Mouse (Mus musculus) forelimb bud, embryonic 11.5 days (tissue): ENCODE data around the gene Thbs4.

Experiments used
- DNase-seq: peaks from one replicate; pipeline ENCODE4 v3.0.0-alpha.2; 2012; ENCODE audit warnings: low read depth, low spot score

The Thbs4 gene

DNA sequence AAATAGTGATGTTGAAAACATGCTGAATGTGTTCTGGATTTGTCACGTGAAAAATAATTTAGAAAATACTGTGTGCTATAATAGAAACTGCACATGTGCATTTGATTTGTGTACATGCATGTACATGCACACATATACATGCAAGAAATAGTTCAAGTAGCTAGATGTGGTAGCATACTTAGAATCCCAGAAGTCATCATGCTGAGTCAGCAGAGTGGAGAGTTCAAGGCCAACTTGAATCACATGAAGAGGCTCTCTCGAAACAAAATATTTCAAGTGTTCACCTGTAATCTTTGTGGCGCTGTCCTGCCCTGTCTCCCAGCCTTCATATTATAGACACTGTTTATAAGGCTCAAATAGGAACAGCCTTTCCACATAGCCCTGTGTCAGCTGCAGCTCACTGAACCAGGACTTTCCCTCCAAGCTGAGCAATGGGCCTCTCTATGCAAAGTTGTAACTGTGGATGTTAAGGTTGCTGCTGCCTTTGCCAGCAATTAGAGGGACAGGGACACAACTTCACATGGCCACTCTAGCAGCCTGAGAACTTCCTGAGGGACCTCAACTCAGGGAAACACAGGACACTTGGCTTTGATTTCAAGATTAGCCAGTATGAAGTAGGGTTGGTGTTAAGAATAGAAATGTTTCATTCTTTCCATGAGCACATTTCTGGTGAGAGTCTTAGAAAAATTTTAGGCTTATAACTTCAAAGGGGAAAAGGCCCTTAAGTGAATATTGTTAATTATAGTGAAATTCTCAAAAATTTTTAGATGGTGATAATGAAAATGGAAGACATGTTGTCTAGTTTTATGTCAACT, 76.6 kb downstream of the Thbs4 start:
- DNase-seq, result no peak

DNA sequence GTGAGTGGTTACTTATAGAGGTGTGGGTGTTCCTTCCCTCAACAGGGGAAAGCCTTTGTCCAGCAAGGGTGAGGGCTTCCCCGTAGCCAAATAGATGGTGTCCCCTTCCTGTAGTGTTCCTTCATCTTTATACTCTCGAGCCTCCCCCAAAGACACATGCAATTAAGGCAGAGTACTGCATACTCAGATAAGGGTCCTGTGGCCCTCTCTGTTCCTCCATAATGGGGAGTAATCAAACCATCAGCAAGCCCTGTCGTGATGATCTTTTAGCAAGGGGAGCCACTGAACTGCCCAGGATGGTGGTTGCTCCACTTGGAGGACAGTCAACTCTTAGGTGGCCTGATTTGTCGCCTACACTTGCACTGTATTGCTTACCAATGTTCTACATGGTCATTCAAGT, 82.0 kb downstream of the Thbs4 start:
- no peak for DNase-seq

GRCm38 (mm10) chr13:92711821-92712220, 82.8 kb downstream of the Thbs4 start:
- DNase-seq, result no peak

GRCm38 (mm10) chr13:92710361-92710760, 84.3 kb downstream of the Thbs4 start:
- no peak for DNase-seq

- no peak for DNase-seq
These were observed 85.1 kb downstream of the Thbs4 start for GRCm38 (mm10) chr13:92709535-92709934.

- no peak for DNase-seq
These were observed 86.2 kb downstream of the Thbs4 start for GRCm38 (mm10) chr13:92708466-92708865.

GRCm38 (mm10) chr13:92707941-92708340, 86.7 kb downstream of the Thbs4 start:
- no peak for DNase-seq

DNA sequence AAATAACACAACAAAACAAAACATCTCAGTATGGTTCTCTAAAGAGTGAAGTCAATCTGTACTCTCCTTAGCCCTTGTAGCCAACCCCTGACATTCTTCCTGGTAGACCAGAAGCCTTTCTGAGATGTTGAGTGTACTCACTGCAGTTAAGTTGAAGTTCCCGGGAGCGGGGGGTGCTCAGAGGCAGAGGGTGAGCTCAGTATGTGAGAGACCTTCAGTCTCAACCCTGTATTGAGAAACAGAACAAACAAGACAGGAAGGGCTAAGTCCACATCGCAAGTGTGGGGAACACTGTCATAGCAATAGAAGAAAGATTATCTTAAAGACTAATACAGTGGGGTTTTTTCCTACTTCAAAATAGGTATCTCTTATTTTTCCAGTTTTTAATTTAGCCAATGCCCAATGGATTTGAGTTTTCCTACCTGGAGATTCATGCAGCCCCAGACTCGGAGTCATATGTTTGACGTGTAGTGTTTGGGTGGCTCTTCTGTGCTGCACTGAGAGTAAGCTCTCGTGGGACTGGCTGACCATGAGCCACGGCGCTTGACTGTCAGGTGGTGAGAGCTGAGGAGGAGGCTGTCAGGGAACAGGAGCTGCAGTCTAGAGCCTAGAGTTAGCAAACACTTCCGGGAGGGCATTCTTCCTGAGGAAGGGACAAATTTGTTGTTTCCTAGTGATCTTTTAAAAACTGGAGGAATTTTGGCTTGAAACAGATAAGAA, 88.1 kb downstream of the Thbs4 start:
- no peak for DNase-seq

GRCm38 (mm10) chr13:92705016-92705535, 89.5 kb downstream of the Thbs4 start:
- DNase-seq, result no peak

DNA sequence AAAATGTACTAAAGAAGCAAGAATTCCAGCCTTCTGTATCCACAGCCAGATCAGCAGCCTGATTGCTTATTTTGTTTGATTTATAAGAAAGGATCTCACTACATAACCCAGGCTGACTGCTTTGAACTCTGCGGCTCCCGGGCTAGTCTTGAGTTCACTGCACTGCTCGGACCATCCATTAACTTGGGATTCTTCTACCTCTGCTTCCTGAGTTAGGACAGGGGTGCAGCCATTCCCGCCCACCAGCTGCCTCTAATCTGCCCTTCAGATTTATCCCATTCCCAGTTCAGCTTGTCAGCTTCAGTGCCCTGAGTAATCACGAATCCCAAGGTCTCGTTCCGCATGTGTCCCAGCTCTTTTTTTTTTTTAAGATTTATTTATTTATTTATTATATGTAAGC, 90.4 kb downstream of the Thbs4 start:
- no peak for DNase-seq

DNA sequence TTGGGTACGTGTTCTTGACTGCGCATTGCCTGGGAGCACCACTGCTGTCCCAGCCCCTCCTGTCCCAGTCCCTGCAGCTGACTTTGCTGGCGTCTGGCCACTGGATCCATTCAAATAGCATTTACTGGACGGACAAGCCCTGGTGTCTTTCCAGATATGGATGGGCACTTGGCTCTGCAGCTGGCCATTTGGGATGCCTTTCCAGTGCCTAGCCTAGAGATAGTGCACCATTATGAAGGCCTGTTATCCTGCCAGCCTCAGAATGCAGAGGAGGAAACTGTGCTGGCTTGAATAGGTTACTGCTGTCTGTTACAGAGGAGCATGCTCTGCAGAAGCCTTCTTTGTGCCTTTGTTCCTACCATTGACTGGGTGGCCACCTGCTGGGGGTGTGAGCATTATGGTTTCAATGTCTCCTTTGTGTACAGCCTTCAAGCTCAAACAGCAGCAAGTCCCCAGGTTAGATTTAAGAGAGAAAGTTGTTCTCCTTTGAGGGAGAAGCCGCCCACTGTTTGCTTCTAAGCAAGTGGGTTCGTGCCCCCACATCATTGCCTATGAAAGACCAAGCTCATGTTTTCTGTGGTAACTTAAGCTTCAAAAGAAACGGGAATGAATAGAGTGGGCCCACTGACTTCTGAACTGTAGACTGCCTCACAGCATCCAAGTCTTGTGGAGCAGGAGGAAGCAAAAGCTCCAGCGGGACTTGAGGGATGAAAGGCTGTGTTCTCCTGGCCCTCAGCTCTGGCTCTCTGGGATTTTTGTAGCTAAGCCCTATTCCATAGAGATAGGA, 91.2 kb downstream of the Thbs4 start:
- DNase-seq, result no peak

- DNase-seq, result no peak
These were observed 92.6 kb downstream of the Thbs4 start for GRCm38 (mm10) chr13:92702035-92702434.
